Mouse (Mus musculus) kidney, adult 2 months (tissue): ENCODE results near the gene Lman1l.

Experiments
- CTCF ChIP-seq: fragments of 200-500 bp; conservative IDR thresholded peaks from 2 replicates; pipeline ENCODE4 v1.5.1; 2011; ENCODE audit warnings: low read depth, mild to moderate bottlenecking, control low read depth, low read length, moderate library complexity, mixed read lengths; ENCODE audit not compliant: insufficient read depth, insufficient read length
- POLR2A ChIP-seq: fragments of 200-500 bp; IDR thresholded peaks from one replicate; pipeline ENCODE4 v1.6.1; 2011; ENCODE audit warnings: low read depth, low read length, control low read depth

DNA sequence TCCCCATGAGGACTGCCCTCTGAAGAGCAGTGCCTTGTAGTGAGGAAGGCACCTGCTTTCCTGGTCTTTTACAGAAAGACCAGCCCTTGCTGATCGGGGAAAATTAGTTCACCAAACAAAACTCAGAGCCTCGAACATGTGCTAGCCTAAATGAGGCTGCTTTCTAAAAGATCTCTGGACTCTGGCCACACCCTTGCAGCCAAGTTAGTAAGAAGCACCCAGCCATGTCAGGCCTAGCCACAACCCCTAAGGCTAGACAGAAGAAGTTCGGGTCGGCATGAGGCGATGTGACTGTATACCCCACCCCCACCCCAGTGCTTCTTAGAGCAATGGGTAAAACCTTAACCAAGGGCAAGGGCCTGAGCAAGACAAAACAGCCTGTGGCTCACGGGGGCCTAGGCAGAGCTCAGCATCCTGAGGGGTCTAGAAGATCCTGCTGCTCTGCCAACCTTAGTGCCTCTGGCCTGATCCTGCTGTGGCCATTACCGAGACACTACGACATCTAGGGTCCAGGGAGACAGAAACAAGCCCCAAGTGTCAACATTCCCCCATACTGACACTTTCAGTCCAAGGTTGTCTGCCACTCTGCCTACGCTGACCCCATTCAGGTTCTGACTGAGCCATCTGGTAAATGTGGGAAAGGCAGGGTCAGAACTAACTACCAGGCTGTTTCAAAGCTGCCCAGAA is 22.7 kb upstream of the Lman1l start:
- TF ChIP-seq CTCF (no peak), POLR2A (no peak)
